Mouse (Mus musculus) left cerebral cortex, adult 2 months (tissue): Measurements from ENCODE around the gene Trim56. TPM values are rescaled to one million over a fixed set of nuclear protein-coding genes. Genes with fewer than 3 reads are reported as not detected.

ENCODE experiments used
- DNase-seq, 2 experiments: peaks; one replicate each; pipeline ENCODE4 v3.0.0; 2021 to 2022; ENCODE audit warnings: low spot score in 2 of 2, mixed read lengths in 1 of 2; ENCODE audit errors: extremely low spot score in 1 of 2
- H3K27ac ChIP-seq: fragments of 200-600 bp; 2 replicates; pipeline ENCODE4 v1.8.1; 2022
- H3K4me3 ChIP-seq: fragments of 200-600 bp; 2 replicates; pipeline ENCODE4 v1.8.1; 2022
- CTCF ChIP-seq: fragments of 200-600 bp; IDR thresholded peaks from 2 replicates; pipeline ENCODE4 v1.8.1; 2022; ENCODE audit warnings: antibody characterized with exemption, mild to moderate bottlenecking, moderate library complexity
- intact Hi-C: fragments of 180-260 bp; cut with DNase I; formaldehyde crosslinking; loops from one replicate; pipeline ENCODE4 v1.15.1; 2025
- total RNA-seq, 2 experiments: library from RNA; stranded (reverse); gene quantifications; 2 replicates each; pipeline ENCODE4 v1.2.3; 2021

The Trim56 gene
- total RNA-seq, 2 experiments from 2014 or later, result 4.3 to 5.7 TPM

DNA sequence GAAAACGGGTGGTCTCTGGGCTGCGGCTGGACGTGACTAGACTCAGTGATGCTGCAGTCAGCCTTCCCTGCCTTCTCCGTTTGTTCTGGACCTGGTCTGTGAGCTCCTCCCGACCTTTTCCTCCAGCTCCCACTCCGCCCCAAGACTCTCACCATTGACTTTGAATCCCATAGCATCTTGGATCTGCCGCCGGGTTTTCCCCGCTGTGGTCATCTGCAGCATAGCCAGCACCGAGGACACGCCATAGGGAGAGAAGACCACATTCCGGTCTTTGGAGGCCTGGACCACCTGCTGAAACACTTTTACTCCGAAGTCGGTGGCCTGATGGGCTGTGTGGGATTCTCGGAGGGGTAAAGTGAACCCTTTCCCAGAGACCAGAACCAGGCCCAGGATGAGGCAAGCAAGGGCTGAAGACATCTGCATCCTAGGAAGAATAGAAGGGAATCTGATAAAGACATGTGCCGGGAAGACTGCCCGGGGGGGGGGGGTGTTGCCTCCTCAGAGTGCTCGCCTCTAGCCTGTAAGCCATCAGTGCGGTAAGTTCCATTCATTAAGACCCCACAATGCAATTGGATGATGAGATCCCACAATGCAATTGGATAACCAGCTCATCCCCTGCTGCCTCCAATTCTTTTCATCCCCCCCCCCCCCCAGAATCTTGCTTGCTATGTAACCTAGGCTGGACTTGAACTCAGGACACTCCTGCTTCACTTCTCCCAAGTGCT is 45.0 kb downstream of the Trim56 start:
- TF ChIP-seq CTCF, result no peak
- no peak overlapping the region for H3K4me3 ChIP-seq
- intact Hi-C loops, result no loop called here
- H3K27ac ChIP-seq, result no peak overlapping the region
- no peak for DNase-seq

DNA sequence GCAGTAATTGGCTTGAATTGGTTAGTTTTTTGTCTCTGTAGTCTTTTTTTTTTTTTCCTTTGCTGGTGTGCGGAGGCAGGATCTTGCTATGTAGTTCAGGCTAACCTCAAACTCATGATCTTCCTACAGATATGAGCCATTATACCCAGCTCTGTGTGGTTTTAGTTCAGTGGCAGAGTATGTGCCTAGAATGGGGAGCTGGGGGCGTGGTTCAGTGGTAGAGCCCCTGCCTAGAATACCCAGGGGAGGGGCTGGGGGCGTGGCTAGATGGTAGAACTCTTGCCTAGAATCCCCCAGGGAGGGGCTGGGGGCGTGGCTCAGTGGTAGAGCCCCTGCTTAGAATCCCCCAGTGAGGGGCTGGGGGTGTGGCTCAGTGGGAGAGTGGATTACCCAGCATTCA is 47.3 kb downstream of the Trim56 start:
- no peak overlapping the region for H3K27ac ChIP-seq
- no peak for DNase-seq
- intact Hi-C loops, result no loop called here
- no peak for TF ChIP-seq CTCF
- no peak overlapping the region for H3K4me3 ChIP-seq

DNA sequence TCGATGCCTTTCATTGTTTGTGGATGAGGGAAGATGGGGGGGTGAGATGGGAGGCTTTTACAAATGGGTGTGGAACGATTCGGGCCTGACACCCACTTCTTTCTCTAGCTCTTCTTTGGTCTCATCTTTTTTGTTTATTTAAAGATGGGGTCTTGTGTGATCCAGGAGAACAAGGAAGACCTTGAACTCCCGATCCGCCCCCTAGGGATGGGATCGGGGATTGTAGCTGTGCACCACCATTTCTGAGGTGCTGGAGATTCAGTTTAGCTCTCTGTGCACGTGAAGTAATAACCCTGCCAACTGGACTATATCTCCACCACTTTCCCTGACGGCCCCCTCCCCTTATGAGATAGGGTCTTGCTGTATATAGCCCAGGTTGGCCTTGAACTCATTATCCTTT is 50.1 kb downstream of the Trim56 start:
- TF ChIP-seq CTCF, result peak; percentile 12; the same call in 1 of the 2 replicates
- DNase-seq, result no peak
- no peak overlapping the region for H3K27ac ChIP-seq
- intact Hi-C loops, result no loop called here
- H3K4me3 ChIP-seq, result no peak overlapping the region

DNA sequence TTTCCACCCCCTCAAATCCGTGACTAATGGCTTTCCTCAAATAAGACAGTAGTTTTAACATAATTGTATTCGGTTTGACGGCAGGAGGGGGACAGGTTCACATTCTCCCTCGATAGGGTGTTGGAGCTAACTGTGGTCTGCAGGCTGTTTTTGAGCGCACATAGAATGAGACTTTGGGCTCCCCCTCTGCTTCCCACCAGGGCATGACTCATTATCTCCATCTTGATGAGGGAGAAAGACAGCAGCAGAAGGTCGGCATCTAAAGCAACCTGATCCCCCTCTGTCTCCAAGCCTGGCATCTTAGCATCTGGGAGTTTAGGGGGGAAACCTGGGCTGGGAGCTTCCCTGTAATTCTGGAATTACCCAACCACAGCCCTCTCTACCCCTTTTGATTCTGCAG is 50.6 kb downstream of the Trim56 start:
- intact Hi-C loops, result no loop called here
- DNase-seq, result no peak
- no peak overlapping the region for H3K27ac ChIP-seq
- TF ChIP-seq CTCF, result no peak
- H3K4me3 ChIP-seq, result no peak overlapping the region

DNA sequence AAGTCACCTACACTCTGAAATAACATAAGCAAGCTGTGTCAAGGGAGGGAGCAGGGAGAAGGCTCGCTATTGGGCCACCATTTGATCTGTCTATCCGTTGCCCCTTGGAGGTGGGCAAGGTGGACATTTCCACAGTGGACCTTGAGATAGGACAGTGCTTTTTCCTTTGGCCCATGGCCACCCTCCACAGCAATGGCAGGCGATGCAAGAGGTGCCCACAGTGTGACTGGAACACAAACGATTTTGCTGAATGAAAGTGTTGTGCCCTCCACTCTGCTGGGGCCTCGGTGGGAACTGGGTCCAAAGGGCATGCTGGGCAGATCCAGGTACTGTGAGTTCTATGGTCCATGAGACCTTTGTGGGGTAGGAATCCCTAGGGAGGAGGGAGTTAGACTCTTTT is 53.4 kb downstream of the Trim56 start:
- Histone ChIP-seq H3K4me3 (no peak overlapping the region), H3K27ac (0 out of 2 replicates have a peak overlapping the region, but pooled peaks have one; percentile 28)
- no peak for DNase-seq
- no peak for TF ChIP-seq CTCF
- intact Hi-C loops, result loop anchor here (1.0 kb wide), 1 partner anchor 45 kb away; no protein-coding TSS in a partner anchor

DNA sequence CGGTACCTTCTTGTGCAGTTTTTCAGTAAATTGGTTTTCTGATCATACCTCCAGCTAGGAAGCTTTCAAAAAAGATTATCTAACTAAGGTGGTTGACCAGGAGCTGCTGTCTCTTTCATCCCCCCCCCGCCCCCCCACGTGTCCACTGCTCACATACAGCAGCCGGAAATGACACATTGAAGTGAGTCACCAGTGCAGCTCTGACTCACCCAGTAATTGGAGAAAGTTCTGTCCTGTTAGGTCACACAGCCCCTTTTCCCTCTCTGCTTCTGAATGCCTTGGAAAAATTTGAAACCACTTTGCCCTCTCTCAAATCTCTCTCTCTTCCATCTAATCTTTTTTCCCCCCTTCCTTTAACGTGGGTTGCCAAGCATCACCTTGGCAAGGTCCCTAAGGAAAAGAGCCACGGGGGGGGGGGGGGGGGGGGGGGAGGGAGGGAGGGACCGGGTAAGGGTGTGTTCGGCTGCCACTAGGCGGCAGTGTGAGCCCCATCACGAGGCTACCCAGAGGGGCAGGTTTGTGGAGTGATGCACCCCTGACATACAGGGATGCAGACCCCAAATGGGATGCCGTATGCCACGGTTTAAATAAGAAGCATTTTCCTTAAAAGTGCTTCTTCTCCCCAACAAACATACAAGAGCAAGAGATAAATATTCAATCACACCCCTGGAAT is 54.1 kb downstream of the Trim56 start:
- DNase-seq, result peak; percentile 45 to 55
- intact Hi-C loops, result loop anchor here (1.0 kb wide), 1 partner anchor 45 kb away; no protein-coding TSS in a partner anchor
- TF ChIP-seq CTCF, result peak; percentile 54
- Histone ChIP-seq H3K4me3 (no peak overlapping the region), H3K27ac (peak overlapping the region; percentile 69)

Other genes with a start within 250 kb of the Trim56 start
- gene Col26a1, start 233.0 kb downstream of the Trim56 start, total RNA-seq, result 10 to 100 TPM in 1 of 2 experiments, 1 to 10 TPM in 1; 9.4 to 12.8 TPM
- gene Ift22, start 208.1 kb downstream of the Trim56 start, total RNA-seq, result 10 to 100 TPM; 94.8 to 95.0 TPM
- gene Fis1, start 162.9 kb downstream of the Trim56 start, total RNA-seq, result 100 to 1,000 TPM; 256 to 271 TPM
- gene Cldn15, start 149.6 kb downstream of the Trim56 start, total RNA-seq, result under 1 TPM; 0.30 to 0.32 TPM
- 10 to 100 TPM; 38.7 to 39.1 TPM for gene Plod3, start 129.2 kb downstream of the Trim56 start, total RNA-seq
- gene Znhit1, start 128.2 kb downstream of the Trim56 start, total RNA-seq, result 10 to 100 TPM; 82.0 to 91.0 TPM
- gene Vgf, start 89.8 kb downstream of the Trim56 start, total RNA-seq, result 100 to 1,000 TPM; 433 to 446 TPM
- gene Ap1s1, start 70.1 kb downstream of the Trim56 start, total RNA-seq, result 100 to 1,000 TPM; 349 to 354 TPM
- 1 to 10 TPM in 1 of 2 experiments, under 1 TPM in 1; 0.91 to 1.1 TPM for gene Serpine1, start 43.9 kb downstream of the Trim56 start, total RNA-seq
- gene Muc3, start 33.1 kb upstream of the Trim56 start, total RNA-seq, result not detected
- 1 to 10 TPM; 4.6 to 5.4 TPM for gene Muc3a, start 96.2 kb upstream of the Trim56 start, total RNA-seq
- 10 to 100 TPM; 53.8 to 62.9 TPM for gene Ache, start 171.3 kb upstream of the Trim56 start, total RNA-seq
- gene Ufsp1, start 178.4 kb upstream of the Trim56 start, total RNA-seq, result 10 to 100 TPM; 11.6 to 14.4 TPM
- gene Srrt, start 191.5 kb upstream of the Trim56 start, total RNA-seq, result 100 to 1,000 TPM; 202 to 221 TPM
- gene Trip6, start 198.2 kb upstream of the Trim56 start, total RNA-seq, result 1 to 10 TPM; 4.5 to 6.5 TPM
- 10 to 100 TPM; 22.8 to 25.1 TPM for gene Slc12a9, start 217.4 kb upstream of the Trim56 start, total RNA-seq
- 1 to 10 TPM; 4.9 to 6.8 TPM for gene Ephb4, start 233.9 kb upstream of the Trim56 start, total RNA-seq